Mouse (Mus musculus): ENCODE measurements around the gene Efcab6. TPM values are rescaled to one million over a fixed set of nuclear protein-coding genes. Genes with fewer than 3 reads are reported as not detected.
A peak's percentile ranks its signal among the peaks of the same experiment; 100 is the strongest.

Efcab6 gene
- total and polyA plus RNA-seq, 2 experiments from 2014 or later: 0.52 to 1.6 TPM

GRCm38 (mm10) chr15:83847512-83847911 lies 217.7 kb downstream of the Efcab6 start:
- H3K27ac ChIP-seq: peak overlapping the region; percentile 41; the same call in 1 of the 2 replicates

GRCm38 (mm10) chr15:83846592-83846991 lies 218.6 kb downstream of the Efcab6 start:
- TF ChIP-seq CTCF (IDR thresholded peaks at IDR 0.05; ENCODE audit: low read depth): no peak
- H3K4me2 ChIP-seq (ENCODE audit: low read depth, low read length): no peak overlapping the region
- no peaks in the 10 kb centered on the region for H3K36me3 ChIP-seq (ENCODE audit: insufficient read depth, low read length)
- H3K4me3 ChIP-seq (ENCODE audit: low read length): no peak overlapping the region
- DNase-seq (ENCODE audit: low spot score) (no peak), ATAC-seq (no peak)
- no peak overlapping the region for H3K9ac ChIP-seq (replicated peaks; ENCODE audit: low read length)
- H3K27me3 ChIP-seq (ENCODE audit: insufficient read depth, low read length): no peaks in the 10 kb centered on the region
- H3K4me1 ChIP-seq (ENCODE audit: insufficient read depth, low read length): peaks cover 26% of the 10 kb centered on the region
- no peak overlapping the region for H3K27ac ChIP-seq
- H3K9me3 ChIP-seq (ENCODE audit: low read length): no peaks in the 10 kb centered on the region
- 36% methylated on average over 8 of the region's 8 CpGs for WGBS

More at GRCm38 (mm10) chr15:83847512-83847911, 217.7 kb downstream of the Efcab6 start:
- Histone ChIP-seq H3K9me3 (ENCODE audit: low read length) (no peaks in the 10 kb centered on the region), H3K27me3 (ENCODE audit: insufficient read depth, low read length) (no peaks in the 10 kb centered on the region), H3K4me2 (ENCODE audit: low read depth, low read length) (no peak overlapping the region), H3K4me3 (ENCODE audit: low read length) (no peak overlapping the region), H3K9ac (replicated peaks; ENCODE audit: low read length) (no peak overlapping the region), H3K4me1 (ENCODE audit: insufficient read depth, low read length) (peaks cover 26% of the 10 kb centered on the region), H3K36me3 (ENCODE audit: insufficient read depth, low read length) (no peaks in the 10 kb centered on the region)
- whole genome bisulfite sequencing: 49% methylated on average over 4 of the region's 4 CpGs
- ATAC-seq (no peak), DNase-seq (ENCODE audit: low spot score) (no peak)
- no peak for TF ChIP-seq CTCF (IDR thresholded peaks at IDR 0.05; ENCODE audit: low read depth)

DNA sequence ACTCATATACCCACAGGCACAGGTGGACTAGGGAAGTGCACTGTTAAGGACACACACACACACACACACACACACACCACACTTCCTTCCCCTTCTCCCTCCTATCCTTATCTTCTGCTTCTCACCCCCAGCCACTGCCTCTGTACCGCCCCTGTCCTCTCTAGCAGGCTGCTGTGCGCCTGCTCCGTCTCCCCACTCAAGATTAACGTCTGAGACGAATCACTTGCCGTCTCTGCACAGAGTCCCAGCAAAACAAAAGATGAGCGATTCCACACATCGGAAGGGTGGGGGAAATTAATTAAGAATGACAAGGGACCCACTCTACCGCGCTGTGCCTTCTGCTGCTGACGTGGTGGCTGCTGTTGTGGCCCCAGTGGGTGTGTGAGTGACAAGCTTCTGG lies 219.4 kb downstream of the Efcab6 start:
- no peak for TF ChIP-seq CTCF (IDR thresholded peaks at IDR 0.05; ENCODE audit: low read depth)
- no peak overlapping the region for H3K27ac ChIP-seq

GRCm38 (mm10) chr15:83842915-83843789 lies 222.0 kb downstream of the Efcab6 start:
- H3K27me3 ChIP-seq (ENCODE audit: insufficient read depth, low read length): no peaks in the 10 kb centered on the region
- H3K27ac ChIP-seq: 0 out of 2 replicates have a peak overlapping the region, but pooled peaks have one; percentile 1
- H3K4me2 ChIP-seq (ENCODE audit: low read depth, low read length): peak overlapping the region; percentile 16; the same call in 1 of the 2 replicates
- peak; percentile 66 for DNase-seq (ENCODE audit: low spot score)
- H3K36me3 ChIP-seq (ENCODE audit: insufficient read depth, low read length): no peaks in the 10 kb centered on the region
- 21% methylated on average over 22 of the region's 22 CpGs for WGBS
- H3K9me3 ChIP-seq (ENCODE audit: low read length): no peaks in the 10 kb centered on the region
- H3K4me1 ChIP-seq (ENCODE audit: insufficient read depth, low read length): peaks cover 26% of the 10 kb centered on the region
- TF ChIP-seq CTCF (IDR thresholded peaks at IDR 0.05; ENCODE audit: low read depth): no peak
- no peak overlapping the region for H3K4me3 ChIP-seq (ENCODE audit: low read length)
- peak; percentile 42 for ATAC-seq
- H3K9ac ChIP-seq (replicated peaks; ENCODE audit: low read length): no peak overlapping the region

More for the DNA sequence above, 219.4 kb downstream of the Efcab6 start:
- H3K9me3 ChIP-seq (ENCODE audit: low read length): no peaks in the 10 kb centered on the region
- ATAC-seq (peak; percentile 10; the same call in 1 of the 2 replicates), DNase-seq (ENCODE audit: low spot score) (peak; percentile 34)
- peaks cover 26% of the 10 kb centered on the region for H3K4me1 ChIP-seq (ENCODE audit: insufficient read depth, low read length)
- no peak overlapping the region for H3K9ac ChIP-seq (replicated peaks; ENCODE audit: low read length)
- no peaks in the 10 kb centered on the region for H3K36me3 ChIP-seq (ENCODE audit: insufficient read depth, low read length)
- H3K4me3 ChIP-seq (ENCODE audit: low read length): no peak overlapping the region
- 22% methylated on average over 11 of the region's 11 CpGs for WGBS
- H3K4me2 ChIP-seq (ENCODE audit: low read depth, low read length): no peak overlapping the region
- H3K27me3 ChIP-seq (ENCODE audit: insufficient read depth, low read length): no peaks in the 10 kb centered on the region

GRCm38 (mm10) chr15:83842419-83842818 lies 222.8 kb downstream of the Efcab6 start:
- Histone ChIP-seq H3K4me1 (ENCODE audit: insufficient read depth, low read length) (peaks cover 20% of the 10 kb centered on the region), H3K27ac (no peak overlapping the region), H3K36me3 (ENCODE audit: insufficient read depth, low read length) (no peaks in the 10 kb centered on the region), H3K9ac (replicated peaks; ENCODE audit: low read length) (no peak overlapping the region), H3K9me3 (ENCODE audit: low read length) (no peaks in the 10 kb centered on the region), H3K4me3 (ENCODE audit: low read length) (no peak overlapping the region), H3K27me3 (ENCODE audit: insufficient read depth, low read length) (no peaks in the 10 kb centered on the region), H3K4me2 (ENCODE audit: low read depth, low read length) (no peak overlapping the region)
- ATAC-seq: no peak
- DNase-seq (ENCODE audit: low spot score): no peak
- no peak for TF ChIP-seq CTCF (IDR thresholded peaks at IDR 0.05; ENCODE audit: low read depth)
- WGBS: 49% methylated on average over 12 of the region's 12 CpGs

DNA sequence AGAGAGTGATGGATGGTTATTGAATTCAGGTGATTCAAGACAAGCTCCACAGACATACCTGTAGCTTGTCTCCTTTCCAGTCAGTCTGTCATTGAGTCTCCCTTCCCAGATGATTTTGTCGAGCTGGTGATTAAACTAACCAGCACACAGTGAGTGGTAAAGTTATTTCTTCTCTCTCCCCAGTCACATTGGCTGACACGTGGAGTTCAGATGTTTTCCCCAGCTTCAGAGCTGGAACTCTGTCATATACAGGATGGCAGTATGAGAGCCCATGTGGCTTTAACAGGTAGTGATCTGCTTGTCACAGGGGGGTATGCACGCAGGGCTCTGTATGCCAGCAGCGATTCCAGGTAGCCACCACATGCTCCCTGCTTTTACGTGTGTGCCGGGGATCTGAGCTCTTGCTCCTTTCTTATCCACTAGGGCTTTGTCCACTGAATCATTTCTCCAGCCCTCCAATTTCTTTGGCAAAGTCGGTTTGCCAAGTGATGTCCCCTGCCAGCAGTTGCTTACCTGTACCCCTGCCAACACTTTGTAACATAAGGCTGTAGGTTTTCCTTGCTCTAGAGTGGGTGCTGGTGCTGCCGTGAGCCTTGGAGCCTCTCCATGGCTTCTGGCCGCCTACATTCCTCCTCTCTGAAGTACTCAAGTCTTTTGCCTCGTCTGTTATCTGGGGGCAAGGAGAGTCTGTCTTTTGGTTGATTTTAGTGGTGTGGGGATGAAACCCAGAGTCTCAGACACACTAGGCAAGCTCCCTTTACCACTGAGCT lies 224.0 kb downstream of the Efcab6 start:
- ATAC-seq: no peak
- Histone ChIP-seq H3K36me3 (ENCODE audit: insufficient read depth, low read length) (no peaks in the 10 kb centered on the region), H3K27ac (no peak overlapping the region), H3K9ac (replicated peaks; ENCODE audit: low read length) (no peak overlapping the region), H3K4me1 (ENCODE audit: insufficient read depth, low read length) (peaks cover 18% of the 10 kb centered on the region), H3K27me3 (ENCODE audit: insufficient read depth, low read length) (no peaks in the 10 kb centered on the region), H3K9me3 (ENCODE audit: low read length) (no peaks in the 10 kb centered on the region), H3K4me2 (ENCODE audit: low read depth, low read length) (no peak overlapping the region), H3K4me3 (ENCODE audit: low read length) (no peak overlapping the region)
- no peak for TF ChIP-seq CTCF (IDR thresholded peaks at IDR 0.05; ENCODE audit: low read depth)
- WGBS: 52% methylated on average over 10 of the region's 10 CpGs
- DNase-seq (ENCODE audit: low spot score): no peak
